Mouse (Mus musculus) liver, embryonic 16.5 days (tissue): Measurements from ENCODE around the gene Ndufa10. TPM values are rescaled to one million over a fixed set of nuclear protein-coding genes. Genes with fewer than 3 reads are reported as not detected.

Source experiments
- ATAC-seq: fragments of 200-750 bp; cut with Nextera tagmentation; 2 replicates; pipeline ENCODE4 v1.8.0; 2017; ENCODE audit warnings: low read depth, mild to moderate bottlenecking, moderate number of reproducible peaks, moderate library complexity
- H3K27ac ChIP-seq: fragments of 300-500 bp; sonication (generic); 2 replicates; pipeline ENCODE4 v1.5.1; 2014; ENCODE audit warnings: mild to moderate bottlenecking, low read length
- H3K27me3 ChIP-seq: fragments of 300-500 bp; sonication (generic); 2 replicates; pipeline ENCODE4 v1.6.1; 2014; ENCODE audit warnings: low read depth, low read length, mixed read lengths; ENCODE audit not compliant: control insufficient read depth, insufficient read depth
- H3K36me3 ChIP-seq: fragments of 300-500 bp; sonication (generic); 2 replicates; pipeline ENCODE4 v1.6.1; 2014; ENCODE audit warnings: mild to moderate bottlenecking; ENCODE audit not compliant: control insufficient read depth, insufficient read depth
- H3K4me1 ChIP-seq: fragments of 300-500 bp; sonication (generic); 2 replicates; pipeline ENCODE4 v1.6.1; 2014; ENCODE audit warnings: low read depth, low read length, mixed read lengths; ENCODE audit not compliant: control insufficient read depth
- H3K4me2 ChIP-seq: fragments of 300-500 bp; sonication (generic); 2 replicates; pipeline ENCODE4 v1.6.1; 2014; ENCODE audit warnings: low read depth, low read length, mixed read lengths
- H3K4me3 ChIP-seq: fragments of 300-500 bp; sonication (generic); 2 replicates; pipeline ENCODE4 v1.5.1; 2014; ENCODE audit warnings: low read depth, mild to moderate bottlenecking, low read length
- H3K9ac ChIP-seq: fragments of 300-500 bp; sonication (generic); 2 replicates; pipeline ENCODE4 v1.6.1; 2014; ENCODE audit warnings: low read depth, low read length
- H3K9me3 ChIP-seq: fragments of 300-500 bp; sonication (generic); replicated peaks from 2 replicates; pipeline ENCODE4 v1.6.1; 2016; ENCODE audit warnings: low read length; ENCODE audit not compliant: control insufficient read depth
- WGBS: fragments of 180-500 bp; shearing (Covaris S2); extraction: QIAGEN DNeasy Blood & Tissue Kit; methylation state at CpG from one replicate; pipeline ENCODE4 v1.1.7; 2014; ENCODE audit not compliant: insufficient replicate concordance; 5-methylcytosine and 5-hydroxymethylcytosine counted together
- polyA plus RNA-seq: library from polyadenylated mRNA; unstranded; fragments of >200 nt; fragmentation: Nextera tagmentation; extraction: Ambion mirVana; gene quantifications from 2 replicates; pipeline ENCODE4 v1.2.1, GENCODE M21; 2015

Gene Ndufa10
- polyA plus RNA-seq, 1 experiment from 2014 or later = 137 TPM

DNA sequence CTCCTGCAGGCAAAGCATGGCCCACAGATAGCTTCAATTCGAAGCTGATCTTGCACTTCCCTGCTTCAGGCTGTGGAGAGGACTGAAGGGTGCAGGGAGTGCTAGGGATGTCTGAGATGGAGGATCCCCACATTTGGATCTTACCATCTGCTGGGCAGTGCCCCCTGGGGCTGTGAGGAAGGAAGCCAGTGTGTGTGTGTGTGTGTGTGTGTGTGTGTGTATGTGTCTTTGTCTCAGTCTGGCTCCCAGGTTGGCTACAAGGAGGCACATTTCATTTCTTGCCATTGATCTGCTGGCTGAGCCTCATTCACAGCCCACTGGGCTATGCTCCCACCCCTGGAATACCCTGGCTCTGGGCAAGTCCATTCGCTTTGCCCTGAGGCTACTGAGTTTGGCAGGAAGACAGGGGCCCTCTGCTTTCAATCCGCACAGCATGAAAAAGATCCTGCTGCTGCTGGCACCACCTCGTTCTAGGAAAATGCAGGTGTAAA, 36.8 kb downstream of the Ndufa10 start:
- H3K36me3 ChIP-seq = no peaks in the 10 kb centered on the region

GRCm38 (mm10) chr1:92434986-92435385, 38.7 kb downstream of the Ndufa10 start:
- no peaks in the 10 kb centered on the region for H3K27me3 ChIP-seq

More for the DNA sequence above, 36.8 kb downstream of the Ndufa10 start:
- Histone ChIP-seq H3K9me3 (no peaks in the 10 kb centered on the region), H3K4me1 (peaks cover 3% of the 10 kb centered on the region), H3K27ac (no peak overlapping the region), H3K4me2 (no peak overlapping the region), H3K4me3 (no peak overlapping the region), H3K9ac (no peak overlapping the region), H3K27me3 (no peaks in the 10 kb centered on the region)
- ATAC-seq = no peak
- 54% methylated on average over 4 of the region's 4 CpGs for WGBS

DNA sequence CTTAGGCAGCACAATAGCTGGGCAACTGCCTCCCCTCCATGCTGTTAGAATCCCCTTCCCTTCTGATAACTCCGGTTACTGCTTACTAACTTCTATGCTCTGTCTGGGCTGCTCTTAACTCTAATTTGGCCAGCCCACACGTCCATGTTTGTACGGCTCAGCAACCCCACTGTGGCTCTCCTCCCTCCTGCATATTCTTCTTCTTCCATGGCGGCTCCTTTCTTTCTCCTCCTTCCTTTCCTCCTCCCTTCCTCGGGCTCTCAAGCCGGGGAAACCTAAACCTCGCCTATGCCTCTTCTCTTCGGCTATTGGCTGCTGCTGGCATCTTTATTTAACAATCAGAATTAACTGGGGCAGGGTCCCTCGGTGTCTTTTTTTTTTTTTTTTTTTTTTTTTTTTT, 40.9 kb downstream of the Ndufa10 start:
- no peak overlapping the region for H3K27ac ChIP-seq
- no peaks in the 10 kb centered on the region for H3K9me3 ChIP-seq
- no peaks in the 10 kb centered on the region for H3K4me1 ChIP-seq
- 68% methylated on average over 9 of the region's 9 CpGs for WGBS
- no peak for ATAC-seq
- no peak overlapping the region for H3K4me2 ChIP-seq
- H3K27me3 ChIP-seq = no peaks in the 10 kb centered on the region
- no peak overlapping the region for H3K4me3 ChIP-seq
- H3K9ac ChIP-seq = no peak overlapping the region
- no peaks in the 10 kb centered on the region for H3K36me3 ChIP-seq

More at GRCm38 (mm10) chr1:92434986-92435385, 38.7 kb downstream of the Ndufa10 start:
- Histone ChIP-seq H3K27ac (no peak overlapping the region), H3K9ac (no peak overlapping the region), H3K9me3 (no peaks in the 10 kb centered on the region), H3K4me2 (no peak overlapping the region), H3K4me3 (no peak overlapping the region), H3K4me1 (peaks cover 3% of the 10 kb centered on the region), H3K36me3 (no peaks in the 10 kb centered on the region)
- WGBS = 80% methylated on average over 1 of the region's 1 CpGs
- no peak for ATAC-seq

DNA sequence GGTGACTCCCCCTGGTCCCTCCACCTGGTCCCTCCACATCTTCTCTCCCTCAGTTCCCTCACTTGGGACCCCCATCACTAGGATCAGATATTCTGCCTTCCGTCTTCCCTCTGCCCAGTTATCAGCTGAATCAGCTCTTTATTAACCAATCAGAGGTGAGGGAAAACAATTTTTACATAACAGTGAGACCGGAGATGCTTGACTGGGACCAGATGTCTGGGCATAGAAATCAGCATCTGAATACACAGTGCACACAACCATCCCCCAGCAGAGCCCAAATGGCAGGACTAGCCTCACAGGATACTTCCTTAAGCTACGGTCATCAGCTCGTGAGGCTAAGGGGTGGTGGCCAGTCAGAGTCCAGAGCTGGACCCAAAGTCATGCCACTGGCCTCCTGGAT, 41.6 kb downstream of the Ndufa10 start:
- Histone ChIP-seq H3K4me3 (no peak overlapping the region), H3K27me3 (no peaks in the 10 kb centered on the region), H3K4me2 (no peak overlapping the region), H3K9ac (no peak overlapping the region), H3K27ac (no peak overlapping the region), H3K36me3 (no peaks in the 10 kb centered on the region), H3K4me1 (no peaks in the 10 kb centered on the region), H3K9me3 (no peaks in the 10 kb centered on the region)
- no peak for ATAC-seq
- 54% methylated on average over 4 of the region's 4 CpGs for WGBS

GRCm38 (mm10) chr1:92431420-92431819, 42.2 kb downstream of the Ndufa10 start:
- no peak for ATAC-seq
- WGBS = 57% methylated on average over 3 of the region's 3 CpGs

GRCm38 (mm10) chr1:92430991-92431390, 42.7 kb downstream of the Ndufa10 start:
- H3K36me3 ChIP-seq = no peaks in the 10 kb centered on the region
- H3K4me1 ChIP-seq = no peaks in the 10 kb centered on the region
- H3K27ac ChIP-seq = no peak overlapping the region
- H3K9me3 ChIP-seq = no peaks in the 10 kb centered on the region
- no peak overlapping the region for H3K4me2 ChIP-seq
- WGBS = 55% methylated on average over 1 of the region's 1 CpGs
- no peak overlapping the region for H3K4me3 ChIP-seq
- no peak overlapping the region for H3K9ac ChIP-seq
- ATAC-seq = no peak
- H3K27me3 ChIP-seq = no peaks in the 10 kb centered on the region

More at GRCm38 (mm10) chr1:92431420-92431819, 42.2 kb downstream of the Ndufa10 start:
- Histone ChIP-seq H3K36me3 (no peaks in the 10 kb centered on the region), H3K27ac (no peak overlapping the region), H3K9me3 (no peaks in the 10 kb centered on the region), H3K4me1 (no peaks in the 10 kb centered on the region), H3K9ac (no peak overlapping the region), H3K4me3 (no peak overlapping the region), H3K27me3 (no peaks in the 10 kb centered on the region), H3K4me2 (no peak overlapping the region)

DNA sequence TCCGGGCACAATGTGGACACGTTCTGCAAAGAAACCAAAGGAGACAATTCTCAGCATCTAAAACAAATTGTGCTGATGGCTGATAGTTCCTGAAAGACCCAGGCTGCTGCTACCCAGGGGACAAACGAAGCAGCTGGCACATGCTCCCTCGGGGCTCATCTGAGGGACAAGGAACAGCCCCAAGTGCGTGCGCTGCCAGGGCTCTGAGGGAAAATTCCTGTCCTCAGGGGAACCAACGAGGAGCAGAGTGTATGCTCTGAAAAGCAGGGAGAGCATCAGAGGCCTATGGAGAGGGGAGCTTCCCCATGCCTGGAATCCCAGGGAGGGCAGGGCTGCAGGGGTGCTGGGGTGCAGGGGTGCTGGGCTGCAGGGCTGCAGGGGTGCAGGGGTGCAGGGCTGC, 48.9 kb downstream of the Ndufa10 start:
- Histone ChIP-seq H3K27me3 (no peaks in the 10 kb centered on the region), H3K9ac (no peak overlapping the region), H3K4me1 (no peaks in the 10 kb centered on the region), H3K27ac (no peak overlapping the region), H3K4me2 (no peak overlapping the region), H3K4me3 (no peak overlapping the region), H3K9me3 (no peaks in the 10 kb centered on the region), H3K36me3 (no peaks in the 10 kb centered on the region)
- no peak for ATAC-seq
- 63% methylated on average over 7 of the region's 7 CpGs for WGBS

DNA sequence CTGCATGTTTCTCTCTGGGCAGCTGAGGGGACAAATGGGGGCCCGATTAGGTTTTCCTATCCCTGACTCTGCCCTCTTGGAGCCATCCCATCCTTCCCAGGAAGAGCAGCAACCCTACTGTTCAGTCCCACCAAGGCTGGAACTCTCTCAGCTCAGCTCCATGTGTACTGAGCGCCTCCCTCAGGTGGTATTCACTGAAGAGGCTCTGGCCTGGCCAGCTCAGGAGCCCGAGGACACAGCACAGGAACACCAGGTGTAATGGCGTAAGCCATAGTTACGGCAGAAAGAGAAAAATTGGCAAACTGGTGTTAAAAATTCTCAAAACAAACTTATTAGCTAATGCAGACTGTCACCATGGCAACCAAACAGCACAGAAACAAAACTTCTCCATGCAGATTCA, 68.5 kb downstream of the Ndufa10 start:
- H3K4me2 ChIP-seq = no peak overlapping the region
- no peak for ATAC-seq
- no peaks in the 10 kb centered on the region for H3K4me1 ChIP-seq
- no peak overlapping the region for H3K9ac ChIP-seq
- no peaks in the 10 kb centered on the region for H3K36me3 ChIP-seq
- no peaks in the 10 kb centered on the region for H3K9me3 ChIP-seq
- H3K4me3 ChIP-seq = no peak overlapping the region
- H3K27ac ChIP-seq = no peak overlapping the region
- WGBS = 55% methylated on average over 5 of the region's 5 CpGs
- no peaks in the 10 kb centered on the region for H3K27me3 ChIP-seq

DNA sequence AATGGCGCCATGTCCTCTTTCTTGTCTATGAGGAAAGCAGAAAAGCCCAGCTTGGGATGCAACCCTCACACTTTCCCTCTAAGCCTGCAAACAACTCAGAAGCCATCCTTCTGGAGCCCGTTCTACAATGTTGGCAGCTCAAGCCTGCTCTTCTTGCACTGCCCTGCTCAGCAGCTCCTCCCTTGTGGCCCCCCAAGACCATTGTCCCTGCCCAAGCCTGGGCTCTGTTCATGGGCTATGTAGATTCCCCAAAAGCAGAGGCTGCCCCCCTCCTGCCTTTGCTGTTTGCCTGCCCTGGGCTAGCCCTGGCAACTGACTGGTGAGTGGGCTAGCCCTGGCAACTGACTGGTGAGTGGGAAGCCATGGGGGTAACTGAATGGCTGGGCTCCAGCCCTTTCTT, 73.1 kb downstream of the Ndufa10 start:
- Histone ChIP-seq H3K36me3 (no peaks in the 10 kb centered on the region), H3K9ac (no peak overlapping the region), H3K27ac (no peak overlapping the region), H3K4me2 (no peak overlapping the region), H3K27me3 (no peaks in the 10 kb centered on the region), H3K4me1 (no peaks in the 10 kb centered on the region), H3K4me3 (no peak overlapping the region), H3K9me3 (no peaks in the 10 kb centered on the region)
- WGBS = 52% methylated on average over 2 of the region's 2 CpGs
- no peak for ATAC-seq
